Mouse (Mus musculus) midbrain, embryonic 11.5 days (tissue): ENCODE data around the gene Tmem236. TPM values are rescaled to one million over a fixed set of nuclear protein-coding genes. Genes with fewer than 3 reads are reported as not detected.

Experiments
- ATAC-seq: fragments of 200-750 bp; cut with Nextera tagmentation; 2 replicates; pipeline ENCODE4 v1.8.0; 2017; ENCODE audit warnings: moderate TSS enrichment, moderate library complexity; ENCODE audit not compliant: low FRiP score
- DNase-seq: peaks from one replicate; pipeline ENCODE4 v3.0.0; 2015; ENCODE audit warnings: low spot score; ENCODE audit errors: missing footprints
- H3K27ac ChIP-seq: fragments of 300-500 bp; sonication (generic); 2 replicates; pipeline ENCODE4 v1.5.1; 2014; ENCODE audit warnings: low read depth, low read length
- H3K27me3 ChIP-seq: fragments of 300-500 bp; sonication (generic); 2 replicates; pipeline ENCODE4 v1.6.1; 2014; ENCODE audit warnings: mild to moderate bottlenecking, low read length, moderate library complexity, mixed read lengths; ENCODE audit not compliant: control insufficient read depth, insufficient read depth
- H3K36me3 ChIP-seq: fragments of 300-500 bp; sonication (generic); 2 replicates; pipeline ENCODE4 v1.6.1; 2014; ENCODE audit warnings: mild to moderate bottlenecking, low read length, moderate library complexity, mixed read lengths; ENCODE audit not compliant: control insufficient read depth, insufficient read depth
- H3K4me1 ChIP-seq: fragments of 300-500 bp; sonication (generic); 2 replicates; pipeline ENCODE4 v1.6.1; 2014; ENCODE audit warnings: low read length; ENCODE audit not compliant: control insufficient read depth, insufficient read depth
- H3K4me2 ChIP-seq: fragments of 300-500 bp; sonication (generic); 2 replicates; pipeline ENCODE4 v1.6.1; 2014; ENCODE audit warnings: mild to moderate bottlenecking, moderate library complexity
- H3K4me3 ChIP-seq: fragments of 300-500 bp; sonication (generic); 2 replicates; pipeline ENCODE4 v1.5.1; 2014; ENCODE audit warnings: low read depth, low read length
- H3K9ac ChIP-seq: fragments of 300-500 bp; sonication (generic); 2 replicates; pipeline ENCODE4 v1.6.1; 2014; ENCODE audit warnings: low read length
- H3K9me3 ChIP-seq: fragments of 300-500 bp; sonication (generic); 2 replicates; pipeline ENCODE4 v1.6.1; 2016; ENCODE audit warnings: low read length; ENCODE audit not compliant: control insufficient read depth
- WGBS: fragments of 180-500 bp; shearing (Covaris S2); extraction: QIAGEN DNeasy Blood & Tissue Kit; methylation state at CpG from one replicate; pipeline ENCODE4 v1.1.7; 2014; 5-methylcytosine and 5-hydroxymethylcytosine counted together
- polyA plus RNA-seq: library from polyadenylated mRNA; unstranded; fragments of >200 nt; fragmentation: Nextera tagmentation; extraction: Ambion mirVana; gene quantifications from 2 replicates; pipeline ENCODE4 v1.2.1, GENCODE M21; 2014

Tmem236 gene
- polyA plus RNA-seq, 1 experiment from 2014 or later = 0.08 TPM

- 92% methylated on average over 14 of the region's 14 CpGs for WGBS
- Histone ChIP-seq H3K27ac (no peak overlapping the region), H3K9ac (no peak overlapping the region), H3K9me3 (no peaks in the 10 kb centered on the region), H3K27me3 (no peaks in the 10 kb centered on the region), H3K36me3 (no peaks in the 10 kb centered on the region), H3K4me3 (no peak overlapping the region), H3K4me1 (no peaks in the 10 kb centered on the region), H3K4me2 (no peak overlapping the region)
- DNase-seq (peak; percentile 21), ATAC-seq (no peak)
These were observed 55.7 kb downstream of the Tmem236 start for GRCm38 (mm10) chr2:14229979-14230378.

- no peaks in the 10 kb centered on the region for H3K36me3 ChIP-seq
- no peak overlapping the region for H3K4me2 ChIP-seq
- H3K27me3 ChIP-seq = no peaks in the 10 kb centered on the region
- DNase-seq (no peak), ATAC-seq (no peak)
- no peaks in the 10 kb centered on the region for H3K9me3 ChIP-seq
- no peak overlapping the region for H3K4me3 ChIP-seq
- WGBS = 100% methylated on average over 1 of the region's 1 CpGs
- H3K9ac ChIP-seq = no peak overlapping the region
- no peak overlapping the region for H3K27ac ChIP-seq
- no peaks in the 10 kb centered on the region for H3K4me1 ChIP-seq
These were observed 58.6 kb downstream of the Tmem236 start for GRCm38 (mm10) chr2:14232897-14233296.

- no peaks in the 10 kb centered on the region for H3K4me1 ChIP-seq
- ATAC-seq (no peak), DNase-seq (no peak)
- H3K4me3 ChIP-seq = no peak overlapping the region
- no peak overlapping the region for H3K27ac ChIP-seq
- H3K9ac ChIP-seq = no peak overlapping the region
- no peaks in the 10 kb centered on the region for H3K27me3 ChIP-seq
- no peaks in the 10 kb centered on the region for H3K9me3 ChIP-seq
- no peaks in the 10 kb centered on the region for H3K36me3 ChIP-seq
- H3K4me2 ChIP-seq = no peak overlapping the region
- 78% methylated on average over 2 of the region's 2 CpGs for WGBS
These were observed 59.7 kb downstream of the Tmem236 start for GRCm38 (mm10) chr2:14233983-14234382.

- ATAC-seq (no peak), DNase-seq (no peak)
- no peaks in the 10 kb centered on the region for H3K4me1 ChIP-seq
- no peak overlapping the region for H3K4me2 ChIP-seq
- no peaks in the 10 kb centered on the region for H3K9me3 ChIP-seq
- WGBS = 92% methylated on average over 5 of the region's 5 CpGs
- no peaks in the 10 kb centered on the region for H3K27me3 ChIP-seq
- H3K4me3 ChIP-seq = no peak overlapping the region
- H3K27ac ChIP-seq = no peak overlapping the region
- H3K36me3 ChIP-seq = no peaks in the 10 kb centered on the region
- H3K9ac ChIP-seq = no peak overlapping the region
These were observed 61.0 kb downstream of the Tmem236 start for GRCm38 (mm10) chr2:14235319-14235718.

- ATAC-seq (no peak), DNase-seq (no peak)
- Histone ChIP-seq H3K4me2 (no peak overlapping the region), H3K27me3 (no peaks in the 10 kb centered on the region), H3K4me1 (no peaks in the 10 kb centered on the region), H3K9me3 (no peaks in the 10 kb centered on the region), H3K27ac (no peak overlapping the region), H3K4me3 (no peak overlapping the region), H3K36me3 (no peaks in the 10 kb centered on the region), H3K9ac (no peak overlapping the region)
- 96% methylated on average over 4 of the region's 4 CpGs for WGBS
These were observed 62.6 kb downstream of the Tmem236 start for GRCm38 (mm10) chr2:14236920-14237319.

GRCm38 (mm10) chr2:14237723-14238122, 63.4 kb downstream of the Tmem236 start:
- no peak for ATAC-seq
- Histone ChIP-seq H3K36me3 (no peaks in the 10 kb centered on the region), H3K9me3 (no peaks in the 10 kb centered on the region), H3K4me2 (no peak overlapping the region), H3K27ac (no peak overlapping the region), H3K4me1 (no peaks in the 10 kb centered on the region), H3K9ac (no peak overlapping the region), H3K27me3 (no peaks in the 10 kb centered on the region), H3K4me3 (no peak overlapping the region)
- WGBS = 75% methylated on average over 4 of the region's 4 CpGs
- DNase-seq = no peak

GRCm38 (mm10) chr2:14239151-14239550, 64.8 kb downstream of the Tmem236 start:
- 73% methylated on average over 5 of the region's 5 CpGs for WGBS
- Histone ChIP-seq H3K36me3 (no peaks in the 10 kb centered on the region), H3K9me3 (no peaks in the 10 kb centered on the region), H3K9ac (no peak overlapping the region), H3K4me3 (no peak overlapping the region), H3K4me1 (no peaks in the 10 kb centered on the region), H3K27me3 (no peaks in the 10 kb centered on the region), H3K27ac (no peak overlapping the region), H3K4me2 (no peak overlapping the region)
- ATAC-seq (no peak), DNase-seq (no peak)

- ATAC-seq (no peak), DNase-seq (no peak)
- Histone ChIP-seq H3K9me3 (no peaks in the 10 kb centered on the region), H3K36me3 (no peaks in the 10 kb centered on the region), H3K4me2 (no peak overlapping the region), H3K27ac (no peak overlapping the region), H3K9ac (no peak overlapping the region), H3K4me1 (no peaks in the 10 kb centered on the region), H3K4me3 (no peak overlapping the region), H3K27me3 (no peaks in the 10 kb centered on the region)
- 95% methylated on average over 5 of the region's 5 CpGs for WGBS
These were observed 69.8 kb downstream of the Tmem236 start for GRCm38 (mm10) chr2:14244157-14244556.

- ATAC-seq (no peak), DNase-seq (no peak)
- Histone ChIP-seq H3K36me3 (no peaks in the 10 kb centered on the region), H3K4me1 (no peaks in the 10 kb centered on the region), H3K9me3 (no peaks in the 10 kb centered on the region), H3K4me3 (no peak overlapping the region), H3K4me2 (no peak overlapping the region), H3K27me3 (no peaks in the 10 kb centered on the region), H3K27ac (no peak overlapping the region), H3K9ac (no peak overlapping the region)
- 78% methylated on average over 2 of the region's 2 CpGs for WGBS
These were observed 70.3 kb downstream of the Tmem236 start for GRCm38 (mm10) chr2:14244668-14245067.
